Mouse (Mus musculus) thymus, postnatal 0 days (tissue): ENCODE measurements around the gene Dupd1. TPM values are rescaled to one million over a fixed set of nuclear protein-coding genes. Genes with fewer than 3 reads are reported as not detected.
"Not testable (repeated sequence)": the region's sequence is repeated elsewhere in the genome, so short reads cannot be mapped to it uniquely, and the experiment has no call there.

Source experiments
- DNase-seq: peaks from one replicate; pipeline ENCODE4 v3.0.0-alpha.2; 2015; ENCODE audit warnings: low spot score
- polyA plus RNA-seq: library from polyadenylated mRNA; unstranded; fragments of >200 nt; fragmentation: Nextera tagmentation; extraction: Ambion mirVana; gene quantifications from 2 replicates; pipeline ENCODE4 v1.2.1, GENCODE M21; 2015

Dupd1 gene
- polyA plus RNA-seq, 1 experiment from 2014 or later: 0.18 TPM

DNA sequence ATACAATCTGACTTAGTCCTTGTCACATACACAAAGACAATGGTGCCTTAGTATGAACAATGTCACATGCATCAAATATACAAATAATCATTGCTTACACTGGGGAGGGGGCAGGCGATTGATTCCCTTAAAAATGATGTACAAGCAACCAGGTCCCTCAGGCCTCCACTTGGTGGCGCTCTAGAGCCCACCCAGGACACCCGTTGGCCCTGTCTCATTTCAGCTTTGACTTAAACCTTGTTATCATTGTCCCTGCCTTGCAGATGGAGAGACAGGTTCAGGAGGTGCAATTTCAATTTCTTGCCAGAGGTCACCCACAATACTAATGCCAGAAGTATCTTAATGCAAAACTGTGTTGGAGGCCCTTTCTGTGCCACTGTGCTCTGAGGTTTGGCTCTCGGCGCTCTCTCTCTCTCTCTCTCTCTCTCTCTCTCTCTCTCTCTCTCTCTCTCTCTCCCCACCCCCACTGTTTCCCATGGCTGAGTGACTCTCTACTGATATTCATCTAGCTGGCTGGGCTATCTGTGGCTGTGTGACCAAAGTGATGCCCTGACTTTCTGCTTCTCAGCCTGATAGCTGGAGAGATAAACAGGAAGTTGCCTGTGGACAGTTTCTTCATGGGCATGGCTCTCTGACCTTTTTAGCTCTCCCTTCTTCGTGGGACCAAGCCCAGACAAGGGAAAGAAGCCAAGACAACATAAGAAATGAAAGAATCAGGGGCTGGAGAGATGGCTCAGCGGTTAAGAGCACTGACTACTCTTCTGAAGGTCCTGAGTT lies 35.7 kb downstream of the Dupd1 start:
- DNase-seq: peak; percentile 64

DNA sequence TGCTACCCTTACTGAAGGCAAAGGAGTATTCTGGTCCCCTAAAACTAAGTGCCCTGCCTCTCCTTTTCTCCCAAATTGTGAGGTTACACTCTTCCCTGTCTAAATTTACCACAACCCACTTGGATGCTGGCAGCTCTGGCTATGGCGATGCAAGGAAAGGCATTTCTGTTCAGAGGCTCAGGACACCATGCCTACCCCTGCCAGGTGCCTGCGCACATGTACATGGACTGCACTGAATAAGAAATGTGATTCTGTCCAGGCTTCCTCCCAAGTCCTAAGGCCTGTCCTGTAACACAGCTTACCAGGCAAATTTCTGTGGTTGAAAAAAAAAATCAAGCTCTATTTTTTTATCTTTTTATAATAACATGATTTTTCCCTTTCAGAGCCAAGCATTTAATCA lies 38.2 kb downstream of the Dupd1 start:
- DNase-seq: no peak

DNA sequence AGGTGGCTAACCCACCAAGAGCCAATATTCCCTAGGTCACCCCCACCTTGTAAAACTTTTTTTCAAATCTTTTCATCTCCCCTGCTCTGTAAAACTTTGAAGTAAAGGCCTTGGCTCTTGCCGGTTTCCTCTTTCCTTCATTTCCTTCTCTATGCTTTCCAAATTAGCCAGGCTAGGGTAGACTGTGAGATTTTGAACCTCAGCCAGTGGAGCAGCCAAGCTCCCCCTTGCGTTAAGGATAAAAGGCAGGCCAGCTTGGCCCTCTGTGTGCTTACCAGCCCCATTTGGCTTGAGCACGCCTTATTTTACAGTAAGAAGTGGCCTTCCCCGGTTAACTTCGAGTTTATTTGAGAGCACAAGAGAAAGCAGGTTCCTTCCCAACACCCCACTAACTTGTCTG lies 39.9 kb downstream of the Dupd1 start:
- DNase-seq: no peak

DNA sequence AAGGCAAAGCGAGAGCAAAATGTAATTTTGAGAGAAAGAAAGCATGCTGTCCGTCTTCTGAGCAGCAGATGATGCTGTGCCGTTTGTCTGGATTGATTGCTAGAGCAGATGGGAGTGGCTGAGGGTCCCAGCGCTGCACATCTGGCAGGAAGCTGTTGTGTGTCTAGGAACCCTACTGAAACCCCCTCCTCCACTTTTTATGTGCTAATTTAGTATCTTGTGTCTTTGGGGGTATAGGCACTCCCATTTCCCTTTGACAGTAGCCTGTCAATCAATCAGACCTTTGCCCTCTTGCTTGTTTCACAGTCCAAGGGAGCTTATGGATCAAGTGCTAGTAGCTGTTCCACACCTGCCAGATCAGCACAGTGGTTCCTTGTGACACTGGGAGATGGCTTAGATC lies 41.3 kb downstream of the Dupd1 start:
- DNase-seq: no peak

DNA sequence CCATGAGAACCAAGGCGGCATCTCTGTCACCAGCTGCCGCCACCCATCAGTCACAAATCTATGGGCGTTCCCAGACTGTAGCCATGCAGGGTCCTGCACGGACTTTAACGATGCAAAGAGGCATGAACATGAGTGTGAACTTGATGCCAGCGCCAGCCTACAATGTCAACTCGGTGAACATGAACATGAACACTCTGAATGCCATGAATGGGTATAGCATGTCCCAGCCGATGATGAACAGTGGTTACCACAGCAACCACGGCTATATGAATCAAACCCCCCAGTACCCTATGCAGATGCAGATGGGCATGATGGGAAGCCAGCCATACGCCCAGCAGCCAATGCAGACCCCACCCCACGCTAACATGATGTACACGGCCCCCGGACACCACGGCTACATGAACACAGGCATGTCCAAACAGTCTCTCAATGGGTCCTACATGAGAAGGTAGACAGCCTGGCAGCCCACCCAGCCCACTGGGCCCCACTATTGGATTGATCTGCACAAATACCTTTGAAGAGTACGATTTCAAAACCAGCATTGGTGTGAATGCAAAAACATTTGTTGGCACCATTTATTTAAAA lies 43.9 kb downstream of the Dupd1 start:
- DNase-seq: not testable (repeated sequence)

DNA sequence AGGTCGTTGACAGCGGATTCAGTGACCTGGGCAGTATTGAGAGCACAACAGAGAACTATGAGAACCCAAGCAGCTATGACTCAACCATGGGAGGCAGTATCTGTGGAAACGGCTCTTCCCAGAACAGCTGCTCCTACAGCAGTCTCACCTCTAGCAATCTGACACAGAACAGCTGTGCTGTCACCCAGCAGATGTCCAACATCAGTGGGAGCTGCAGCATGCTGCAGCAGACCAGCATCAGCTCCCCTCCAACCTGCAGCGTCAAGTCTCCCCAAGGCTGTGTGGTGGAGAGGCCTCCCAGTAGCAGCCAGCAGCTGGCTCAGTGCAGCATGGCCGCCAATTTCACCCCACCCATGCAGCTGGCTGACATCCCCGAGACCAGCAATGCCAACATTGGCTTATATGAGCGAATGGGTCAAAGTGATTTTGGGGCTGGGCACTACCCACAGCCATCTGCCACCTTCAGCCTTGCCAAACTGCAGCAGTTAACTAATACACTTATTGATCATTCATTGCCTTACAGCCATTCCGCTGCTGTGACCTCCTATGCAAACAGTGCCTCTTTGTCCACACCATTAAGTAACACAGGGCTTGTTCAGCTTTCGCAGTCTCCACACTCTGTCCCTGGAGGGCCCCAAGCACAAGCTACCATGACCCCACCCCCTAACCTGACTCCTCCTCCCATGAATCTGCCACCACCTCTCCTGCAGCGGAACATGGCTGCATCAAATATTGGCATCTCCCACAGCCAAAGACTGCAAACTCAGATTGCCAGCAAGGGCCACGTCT lies 44.5 kb downstream of the Dupd1 start:
- no peak for DNase-seq

DNA sequence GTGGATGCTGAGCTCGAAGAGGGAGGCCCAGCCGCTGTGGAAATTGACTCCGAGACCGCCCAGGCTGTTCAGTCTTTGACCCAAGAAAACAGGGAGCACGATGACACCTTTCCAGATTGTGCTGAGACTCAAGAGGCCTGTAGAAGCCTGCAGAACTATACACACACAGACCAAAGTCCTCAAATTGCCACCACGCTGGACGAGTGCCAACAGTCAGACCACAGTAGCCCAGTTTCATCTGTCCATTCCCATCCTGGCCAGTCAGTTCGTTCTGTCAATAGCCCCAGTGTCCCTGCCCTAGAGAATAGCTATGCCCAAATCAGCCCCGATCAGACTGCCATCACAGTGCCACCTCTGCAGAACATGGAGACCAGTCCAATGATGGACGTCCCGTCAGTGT lies 45.2 kb downstream of the Dupd1 start:
- DNase-seq: no peak

DNA sequence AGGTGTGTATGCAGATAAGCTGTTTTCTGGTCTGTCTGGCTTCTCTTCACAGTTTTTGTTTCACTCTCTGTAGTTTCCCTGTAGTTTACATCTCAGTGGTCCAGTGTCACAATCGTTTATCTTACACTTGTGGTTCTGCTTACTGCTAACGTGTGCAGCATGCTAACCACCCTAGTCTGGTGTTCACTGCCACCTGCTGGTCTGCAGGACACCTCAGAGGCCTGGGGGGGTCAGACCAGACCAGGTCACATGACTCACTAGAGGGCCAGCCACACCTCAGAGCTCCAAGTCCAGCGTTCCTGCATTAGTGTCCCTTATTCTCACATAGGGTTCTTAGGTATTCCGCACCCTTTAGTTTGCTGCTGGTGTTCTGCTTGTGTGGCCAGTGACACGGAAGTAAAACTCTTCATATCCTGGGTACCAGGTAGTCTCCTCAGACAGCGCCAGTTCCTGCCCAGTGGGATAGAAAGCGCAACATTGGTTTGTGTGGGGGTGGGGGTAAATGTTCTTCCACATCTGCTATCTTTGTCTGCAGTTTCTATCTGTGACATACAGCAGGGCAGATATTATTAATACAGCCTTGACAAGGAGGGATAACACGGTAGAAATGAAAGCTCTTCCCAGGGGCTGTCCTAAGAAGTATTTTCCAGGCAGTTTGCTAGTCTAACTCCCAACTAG lies 51.8 kb downstream of the Dupd1 start:
- DNase-seq: no peak

DNA sequence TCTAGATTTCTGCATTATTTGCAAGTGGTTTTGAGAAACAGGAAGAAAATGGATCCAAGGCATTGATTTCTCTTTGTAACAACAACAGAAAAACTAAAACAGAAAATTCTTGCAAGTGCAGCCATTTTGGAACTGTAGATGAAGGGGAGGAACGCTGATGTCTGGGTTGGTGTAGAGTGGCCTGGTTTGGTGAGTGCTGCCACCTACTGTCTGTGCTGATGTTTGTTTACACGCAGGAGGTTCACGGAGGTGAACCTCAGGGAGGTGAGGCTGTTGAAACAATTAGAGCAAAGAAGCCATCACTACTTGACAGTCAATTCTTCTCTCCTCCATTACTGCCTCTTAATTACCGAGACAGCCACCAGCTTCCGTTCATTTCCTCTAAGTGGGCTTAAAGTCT lies 54.7 kb downstream of the Dupd1 start:
- peak; percentile 78 for DNase-seq

DNA sequence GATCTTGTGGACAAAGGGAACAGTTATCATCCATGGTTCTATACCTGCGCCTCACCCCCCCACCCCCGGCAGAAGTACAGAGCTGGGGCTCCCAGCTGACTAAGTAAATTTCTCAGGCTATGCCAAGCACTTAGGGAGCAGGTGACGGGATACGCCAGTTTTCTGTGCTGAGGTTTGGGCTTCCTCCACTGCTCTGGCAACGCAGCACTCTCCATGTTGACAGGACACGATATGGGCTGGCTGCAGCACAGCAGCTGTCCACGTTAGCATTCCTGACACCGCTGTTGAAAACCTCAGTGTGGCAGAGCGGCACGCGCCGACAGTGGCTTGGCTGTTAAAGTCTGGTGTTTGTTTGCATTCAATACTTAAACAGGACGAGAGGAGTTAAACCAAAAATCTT lies 55.2 kb downstream of the Dupd1 start:
- DNase-seq: no peak

DNA sequence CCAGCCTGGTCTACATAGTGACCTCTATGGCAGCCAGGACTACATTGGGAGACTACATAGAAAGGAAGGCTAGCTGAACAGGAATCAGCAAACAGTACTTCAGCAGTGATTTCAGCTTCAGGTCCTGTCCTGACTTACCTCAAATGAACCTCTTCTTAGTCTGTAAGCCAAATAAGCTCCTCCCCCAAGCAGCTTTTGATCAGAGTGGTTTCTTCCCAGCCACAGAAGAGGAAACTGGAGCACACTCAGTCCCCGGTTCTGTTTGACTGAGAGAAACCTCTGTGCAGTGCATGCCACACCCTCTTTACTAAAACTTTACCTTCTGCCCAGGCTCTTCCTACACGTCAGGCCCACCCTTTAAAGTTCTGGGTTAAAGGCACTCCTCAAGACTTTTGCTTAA lies 60.6 kb downstream of the Dupd1 start:
- peak; percentile 55 for DNase-seq

DNA sequence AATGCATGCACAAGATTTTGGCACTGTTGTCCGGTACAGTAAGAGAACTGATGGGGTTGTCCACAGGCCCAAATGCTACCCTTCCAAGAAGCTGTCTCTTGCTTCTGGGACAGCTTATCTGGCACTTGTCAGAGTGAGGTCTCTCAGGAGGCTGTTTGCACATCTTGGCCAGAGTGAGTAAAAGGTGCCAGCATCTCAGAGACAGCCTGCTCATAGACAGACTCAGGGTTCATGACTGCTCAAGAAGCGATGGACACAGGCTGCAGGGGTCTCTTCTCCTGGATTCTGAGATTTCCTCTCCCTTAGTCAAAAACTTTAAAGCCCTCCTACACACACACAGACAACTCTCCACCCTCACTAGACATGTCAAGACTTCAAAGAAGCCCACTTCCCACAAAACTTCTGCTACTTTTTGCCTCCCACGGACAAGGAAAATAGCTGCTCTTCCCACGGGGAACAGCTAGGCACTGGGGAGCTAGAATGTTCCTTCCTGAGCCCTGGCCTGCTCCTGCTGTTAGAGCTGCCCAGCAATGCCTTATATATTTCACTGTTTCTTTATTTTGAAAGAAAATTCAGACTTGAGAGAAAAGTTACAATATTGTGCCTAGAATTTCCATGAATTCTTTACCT lies 73.5 kb downstream of the Dupd1 start:
- no peak for DNase-seq

DNA sequence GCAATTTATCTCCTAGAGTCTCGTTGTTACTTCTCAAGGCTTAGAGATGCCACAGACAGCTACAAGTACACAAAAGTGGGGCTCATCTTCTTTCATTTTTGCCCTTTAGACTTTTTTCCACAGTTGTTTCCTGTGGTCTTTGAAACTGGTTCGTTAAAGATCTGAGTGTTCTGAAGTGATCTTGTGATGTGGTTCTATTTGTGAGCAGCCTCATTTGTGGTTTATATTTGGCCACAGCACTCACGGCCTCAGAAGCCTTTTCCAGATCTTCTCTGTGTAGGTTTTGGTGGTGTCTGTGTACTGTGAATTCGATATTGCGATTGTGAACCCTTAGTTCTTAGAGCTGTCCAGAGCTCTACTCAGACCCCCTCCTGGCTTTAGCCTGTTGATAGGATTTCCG lies 77.8 kb downstream of the Dupd1 start:
- peak; percentile 51 for DNase-seq

DNA sequence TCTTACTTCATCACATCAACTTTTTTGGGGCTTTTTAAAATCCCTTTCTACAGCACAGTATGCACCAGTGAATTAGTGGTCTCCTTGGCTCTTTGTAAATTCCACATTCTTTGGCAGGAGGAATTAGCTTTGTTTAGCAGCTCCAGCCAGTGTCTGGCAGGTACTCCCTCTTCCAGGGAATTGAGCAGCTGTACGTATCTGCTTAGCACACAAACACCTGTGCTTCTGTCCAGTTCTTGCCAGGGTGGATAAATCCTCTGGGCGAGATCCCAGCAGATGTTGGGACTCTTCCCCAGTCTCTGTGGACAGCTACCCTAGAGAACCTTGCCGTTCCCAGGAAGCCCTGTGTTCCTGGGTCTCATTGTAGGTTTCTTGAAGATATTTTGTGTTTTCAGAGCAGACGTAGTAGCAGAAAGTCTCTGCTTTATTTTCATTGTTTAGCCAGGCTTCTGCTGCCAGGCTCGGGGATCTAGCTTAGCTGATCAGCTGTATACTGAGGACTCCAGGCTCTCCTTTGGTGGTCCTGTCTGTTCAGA lies 82.6 kb downstream of the Dupd1 start:
- no peak for DNase-seq

Other genes starting within 250 kb of the Dupd1 start
- 5.5 and 8.1 TPM in 2 replicates for gene Kat6b, start 233.1 kb downstream of the Dupd1 start, polyA plus RNA-seq
- 6.6 and 7.2 TPM in 2 replicates for gene Samd8, start 36.0 kb upstream of the Dupd1 start, polyA plus RNA-seq
- gene Dusp13, start 36.6 kb upstream of the Dupd1 start, polyA plus RNA-seq: 0.42 TPM in 1 of 2 replicates, not detected in the other
- 266 and 279 TPM in 2 replicates for gene Vdac2, start 110.7 kb upstream of the Dupd1 start, polyA plus RNA-seq
- gene Comtd1, start 134.4 kb upstream of the Dupd1 start, polyA plus RNA-seq: 26.3 and 29.1 TPM in 2 replicates